Mouse (Mus musculus) neural tube, embryonic 14.5 days (tissue): Measurements from ENCODE around the gene Ramp2. TPM values are rescaled to one million over a fixed set of nuclear protein-coding genes. Genes with fewer than 3 reads are reported as not detected.

Experiments used
- polyA plus RNA-seq: library from polyadenylated mRNA; unstranded; fragments of >200 nt; fragmentation: Nextera tagmentation; extraction: Ambion mirVana; gene quantifications from 2 replicates; pipeline ENCODE4 v1.2.1, GENCODE M21; 2014

Gene Ramp2
- polyA plus RNA-seq, 1 experiment from 2014 or later, result 63.1 TPM

Other genes starting within 250 kb of the Ramp2 start
- 147 and 175 TPM in 2 replicates for gene Atp6v0a1, start 236.6 kb upstream of the Ramp2 start, polyA plus RNA-seq
- gene Naglu, start 176.0 kb upstream of the Ramp2 start, polyA plus RNA-seq, result 7.0 and 9.8 TPM in 2 replicates
- 0.35 TPM in 1 of 2 replicates, not detected in the other for gene Hsd17b1, start 167.6 kb upstream of the Ramp2 start, polyA plus RNA-seq
- 38.3 and 39.2 TPM in 2 replicates for gene Coasy, start 163.5 kb upstream of the Ramp2 start, polyA plus RNA-seq
- gene Mlx, start 158.8 kb upstream of the Ramp2 start, polyA plus RNA-seq, result 84.6 and 95.7 TPM in 2 replicates
- gene Psmc3ip, start 150.6 kb upstream of the Ramp2 start, polyA plus RNA-seq, result 17.0 and 19.0 TPM in 2 replicates
- 10.6 and 17.6 TPM in 2 replicates for gene Retreg3, start 126.1 kb upstream of the Ramp2 start, polyA plus RNA-seq
- 63.3 and 63.7 TPM in 2 replicates for gene Tubg1, start 126.1 kb upstream of the Ramp2 start, polyA plus RNA-seq
- 48.5 and 62.6 TPM in 2 replicates for gene Tubg2, start 90.1 kb upstream of the Ramp2 start, polyA plus RNA-seq
- gene Cntnap1, start 75.5 kb upstream of the Ramp2 start, polyA plus RNA-seq, result 7.5 and 8.3 TPM in 2 replicates
- 7.2 and 10.5 TPM in 2 replicates for gene Plekhh3, start 74.7 kb upstream of the Ramp2 start, polyA plus RNA-seq
- 0.12 and 0.30 TPM in 2 replicates for gene Ccr10, start 70.6 kb upstream of the Ramp2 start, polyA plus RNA-seq
- gene Ezh1, start 19.6 kb upstream of the Ramp2 start, polyA plus RNA-seq, result 28.4 and 30.7 TPM in 2 replicates
- 121 and 134 TPM in 2 replicates for gene Vps25, start 7.7 kb downstream of the Ramp2 start, polyA plus RNA-seq
- 4.2 and 5.9 TPM in 2 replicates for gene Wnk4, start 14.5 kb downstream of the Ramp2 start, polyA plus RNA-seq
- gene Cntd1, start 33.0 kb downstream of the Ramp2 start, polyA plus RNA-seq, result 0.75 and 0.86 TPM in 2 replicates
- gene Coa3, start 33.1 kb downstream of the Ramp2 start, polyA plus RNA-seq, result 242 and 258 TPM in 2 replicates
- gene Becn1, start 56.3 kb downstream of the Ramp2 start, polyA plus RNA-seq, result 178 and 182 TPM in 2 replicates
- 73.3 and 88.3 TPM in 2 replicates for gene Psme3, start 70.2 kb downstream of the Ramp2 start, polyA plus RNA-seq
- 1.7 and 2.0 TPM in 2 replicates for gene Aoc2, start 79.0 kb downstream of the Ramp2 start, polyA plus RNA-seq
- 0.10 TPM in 1 of 2 replicates, not detected in the other for gene Aoc3, start 84.6 kb downstream of the Ramp2 start, polyA plus RNA-seq
- gene G6pc, start 121.5 kb downstream of the Ramp2 start, polyA plus RNA-seq, result not detected in 2 replicates
- gene Aarsd1, start 171.6 kb downstream of the Ramp2 start, polyA plus RNA-seq, result 89.5 and 100 TPM in 2 replicates
- 8.1 and 8.9 TPM in 2 replicates for gene Gm27029, start 178.8 kb downstream of the Ramp2 start, polyA plus RNA-seq
- 20.4 and 24.1 TPM in 2 replicates for gene Rundc1, start 179.1 kb downstream of the Ramp2 start, polyA plus RNA-seq
- 1.8 and 3.0 TPM in 2 replicates for gene Ptges3l, start 179.3 kb downstream of the Ramp2 start, polyA plus RNA-seq
- gene Rpl27, start 196.3 kb downstream of the Ramp2 start, polyA plus RNA-seq, result 257 and 271 TPM in 2 replicates
- gene Ifi35, start 202.4 kb downstream of the Ramp2 start, polyA plus RNA-seq, result 1.4 and 2.0 TPM in 2 replicates
- 37.9 and 61.8 TPM in 2 replicates for gene Rnd2, start 219.0 kb downstream of the Ramp2 start, polyA plus RNA-seq
- gene Vat1, start 220.2 kb downstream of the Ramp2 start, polyA plus RNA-seq, result 67.4 and 90.8 TPM in 2 replicates